Mouse (Mus musculus) intestine, embryonic 16.5 days (tissue): ENCODE measurements at regions not wholly inside any gene's neighbourhood (a gene's known extent, or its start where the extent isn't known, plus 50 kb on each side); places are given as distances from the start of the nearest gene placed in this dataset.

ENCODE experiments used
- ATAC-seq: fragments of 200-750 bp; cut with Nextera tagmentation; 2 replicates; pipeline ENCODE4 v1.8.0; 2017; ENCODE audit warnings: moderate TSS enrichment, moderate library complexity
- H3K27ac ChIP-seq: fragments of 300-500 bp; sonication (generic); 2 replicates; pipeline ENCODE4 v1.5.1; 2014; ENCODE audit warnings: mild to moderate bottlenecking, low read length
- H3K27me3 ChIP-seq: fragments of 300-500 bp; sonication (generic); replicated peaks from 2 replicates; pipeline ENCODE4 v1.6.1; 2014; ENCODE audit warnings: low read length, control low read depth, mixed read lengths; ENCODE audit not compliant: control insufficient read depth, insufficient read depth
- H3K36me3 ChIP-seq: fragments of 300-500 bp; sonication (generic); 2 replicates; pipeline ENCODE4 v1.6.1; 2014; ENCODE audit warnings: low read length, control low read depth; ENCODE audit not compliant: control insufficient read depth, insufficient read depth
- H3K4me1 ChIP-seq: fragments of 300-500 bp; sonication (generic); 2 replicates; pipeline ENCODE4 v1.6.1; 2014; ENCODE audit warnings: low read length, control low read depth, mixed read lengths; ENCODE audit not compliant: control insufficient read depth, insufficient read depth
- H3K4me2 ChIP-seq: fragments of 300-500 bp; sonication (generic); 2 replicates; pipeline ENCODE4 v1.6.1; 2014; ENCODE audit warnings: low read depth, low read length, control low read depth
- H3K4me3 ChIP-seq: fragments of 300-500 bp; sonication (generic); 2 replicates; pipeline ENCODE4 v1.5.1; 2014; ENCODE audit warnings: mild to moderate bottlenecking, low read length
- H3K9ac ChIP-seq: fragments of 300-500 bp; sonication (generic); 2 replicates; pipeline ENCODE4 v1.6.1; 2014; ENCODE audit warnings: low read depth, low read length
- H3K9me3 ChIP-seq: fragments of 300-500 bp; sonication (generic); 2 replicates; pipeline ENCODE4 v1.6.1; 2016; ENCODE audit warnings: low read length, control low read depth; ENCODE audit not compliant: control insufficient read depth
- WGBS: fragments of 180-500 bp; shearing (Covaris S2); extraction: QIAGEN DNeasy Blood & Tissue Kit; methylation state at CpG from one replicate; pipeline ENCODE4 v1.1.7; 2014; 5-methylcytosine and 5-hydroxymethylcytosine counted together

DNA sequence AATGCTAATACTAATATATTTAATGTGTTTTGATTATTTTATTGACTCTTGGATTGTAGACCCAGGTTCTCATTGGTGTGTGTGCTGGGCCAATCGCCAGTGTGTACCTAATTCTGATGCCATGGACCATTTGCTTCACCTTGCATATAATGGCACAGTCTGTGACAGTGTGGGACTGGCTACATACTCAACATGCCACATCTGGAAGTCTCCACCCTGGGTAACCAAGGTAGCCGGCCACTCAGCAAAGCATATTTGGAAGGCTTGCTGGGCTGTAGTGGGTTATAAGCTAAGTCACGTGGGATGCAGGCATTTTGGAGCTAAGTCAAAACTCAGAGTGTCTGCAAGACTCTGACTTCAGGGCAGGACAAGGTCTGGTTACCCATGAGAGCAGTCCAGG is 115.3 kb upstream of the 1700021F07Rik start:
- no peaks in the 10 kb centered on the region for H3K27me3 ChIP-seq
- no peaks in the 10 kb centered on the region for H3K9me3 ChIP-seq
- H3K4me1 ChIP-seq, result peaks cover 14% of the 10 kb centered on the region
- H3K9ac ChIP-seq, result no peak overlapping the region
- 73% methylated on average over 3 of the region's 3 CpGs for WGBS
- H3K27ac ChIP-seq, result no peak overlapping the region
- H3K4me3 ChIP-seq, result no peak overlapping the region
- ATAC-seq, result no peak
- H3K36me3 ChIP-seq, result no peaks in the 10 kb centered on the region
- no peak overlapping the region for H3K4me2 ChIP-seq

- Histone ChIP-seq H3K9me3 (no peaks in the 10 kb centered on the region), H3K4me1 (peaks cover 14% of the 10 kb centered on the region), H3K4me3 (no peak overlapping the region), H3K27ac (no peak overlapping the region; the same call in 1 of the 2 replicates), H3K36me3 (no peaks in the 10 kb centered on the region), H3K27me3 (no peaks in the 10 kb centered on the region), H3K4me2 (no peak overlapping the region), H3K9ac (no peak overlapping the region)
- 0 out of 2 replicates have a peak, but pooled peaks have one; percentile 9 for ATAC-seq
- WGBS, result 70% methylated on average over 5 of the region's 5 CpGs
Observed at GRCm38 (mm10) chr2:173408681-173409081, 113.7 kb upstream of the 1700021F07Rik start.

- Histone ChIP-seq H3K4me1 (peaks cover 14% of the 10 kb centered on the region), H3K9me3 (no peaks in the 10 kb centered on the region), H3K27ac (no peak overlapping the region), H3K9ac (no peak overlapping the region), H3K27me3 (no peaks in the 10 kb centered on the region), H3K36me3 (no peaks in the 10 kb centered on the region), H3K4me3 (no peak overlapping the region), H3K4me2 (no peak overlapping the region)
- WGBS, result 45% methylated on average over 16 of the region's 16 CpGs
- peak; percentile 59; the same call in 1 of the 2 replicates for ATAC-seq
Observed at GRCm38 (mm10) chr2:173409433-173409832, 113.0 kb upstream of the 1700021F07Rik start.

DNA sequence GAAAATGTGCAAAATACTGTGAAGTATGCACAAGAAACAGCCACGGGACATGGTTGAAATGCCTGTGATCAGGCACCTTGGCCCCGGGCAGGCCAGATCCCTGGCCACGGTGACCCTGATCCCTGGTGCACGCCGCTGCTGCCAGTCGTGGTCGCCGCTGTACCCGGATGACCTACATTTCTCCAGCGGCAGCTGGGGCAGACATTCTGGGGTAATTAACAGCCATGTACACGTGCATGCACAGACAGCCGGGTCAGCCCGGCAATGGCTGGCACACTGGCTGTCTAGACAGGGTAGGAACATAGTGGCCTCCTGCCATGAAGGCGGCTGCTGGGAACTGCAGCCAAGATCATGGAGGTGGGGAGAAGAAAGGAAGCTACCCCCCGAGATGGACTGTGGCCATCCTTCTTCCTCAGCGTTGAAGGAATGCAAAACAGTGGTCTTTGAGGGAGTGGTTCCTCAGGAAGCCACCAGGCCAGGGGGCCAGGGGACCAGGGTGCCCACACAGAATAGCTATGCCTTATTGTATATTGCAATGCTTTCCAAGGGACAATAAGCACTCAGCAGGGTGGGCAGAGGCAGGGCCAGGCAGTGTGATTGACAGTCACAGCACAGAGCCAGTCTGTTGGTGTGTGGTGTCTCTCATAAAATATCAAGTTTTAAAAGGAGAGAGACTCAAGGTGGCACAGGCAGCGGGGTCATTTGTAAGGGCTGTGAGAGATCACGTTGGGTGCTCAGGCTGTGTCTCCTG is 108.3 kb upstream of the 1700021F07Rik start:
- H3K27ac ChIP-seq, result no peak overlapping the region
- H3K27me3 ChIP-seq, result no peaks in the 10 kb centered on the region
- no peaks in the 10 kb centered on the region for H3K9me3 ChIP-seq
- WGBS, result 65% methylated on average over 18 of the region's 18 CpGs
- H3K4me2 ChIP-seq, result no peak overlapping the region
- no peaks in the 10 kb centered on the region for H3K36me3 ChIP-seq
- ATAC-seq, result no peak
- H3K4me3 ChIP-seq, result no peak overlapping the region
- no peak overlapping the region for H3K9ac ChIP-seq
- H3K4me1 ChIP-seq, result peaks cover 5% of the 10 kb centered on the region

GRCm38 (mm10) chr2:173415429-173415828 is 107.0 kb upstream of the 1700021F07Rik start:
- Histone ChIP-seq H3K4me3 (no peak overlapping the region), H3K4me1 (peaks cover 3% of the 10 kb centered on the region; the same call in 1 of the 2 replicates), H3K9ac (no peak overlapping the region), H3K9me3 (no peaks in the 10 kb centered on the region), H3K27me3 (no peaks in the 10 kb centered on the region), H3K36me3 (no peaks in the 10 kb centered on the region), H3K27ac (no peak overlapping the region), H3K4me2 (no peak overlapping the region)
- 79% methylated on average over 7 of the region's 7 CpGs for WGBS
- ATAC-seq, result no peak

DNA sequence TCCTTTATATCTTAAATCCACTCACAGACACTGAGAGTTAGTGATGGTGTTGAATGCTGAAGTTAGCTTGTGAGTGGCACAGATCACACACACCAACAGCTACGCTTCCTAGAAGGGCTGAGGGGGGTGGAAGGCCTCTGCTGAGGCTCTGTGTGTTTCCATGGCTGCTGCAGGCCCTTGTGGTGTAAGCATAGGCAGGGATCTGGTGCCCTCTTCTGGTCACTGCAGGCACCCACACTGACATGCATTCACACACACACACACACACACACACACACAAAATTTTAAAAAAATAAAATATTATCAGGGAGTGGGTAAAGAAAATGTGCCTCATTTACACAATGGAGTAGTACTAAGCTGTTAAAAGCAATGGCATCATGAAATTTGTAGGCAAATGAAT is 105.5 kb upstream of the 1700021F07Rik start:
- no peaks in the 10 kb centered on the region for H3K9me3 ChIP-seq
- 91% methylated on average over 1 of the region's 1 CpGs for WGBS
- H3K4me2 ChIP-seq, result no peak overlapping the region
- no peak overlapping the region for H3K4me3 ChIP-seq
- no peaks in the 10 kb centered on the region for H3K36me3 ChIP-seq
- no peak overlapping the region for H3K27ac ChIP-seq
- H3K9ac ChIP-seq, result no peak overlapping the region
- H3K27me3 ChIP-seq, result no peaks in the 10 kb centered on the region
- H3K4me1 ChIP-seq, result peaks cover 7% of the 10 kb centered on the region; the same call in 1 of the 2 replicates
- no peak for ATAC-seq

DNA sequence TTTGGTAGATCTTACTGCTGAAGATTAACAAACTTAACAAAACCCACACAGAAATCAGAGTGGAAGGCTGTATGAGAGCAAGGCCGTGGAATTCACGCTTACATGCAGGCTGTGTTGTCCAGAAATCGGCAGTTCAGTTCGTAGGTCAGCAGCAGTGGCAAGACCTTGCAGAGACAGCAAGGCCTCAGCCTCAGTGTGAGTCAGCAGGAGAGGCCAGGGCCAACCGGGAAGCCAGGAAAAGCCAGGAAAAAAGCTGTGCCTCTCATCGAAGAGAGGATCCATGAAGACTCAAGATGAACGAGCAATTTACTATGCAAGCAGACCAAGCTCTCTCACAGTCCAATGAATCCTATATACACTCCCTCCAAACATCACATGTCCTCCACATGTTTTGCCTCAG is 103.4 kb upstream of the 1700021F07Rik start:
- Histone ChIP-seq H3K36me3 (no peaks in the 10 kb centered on the region), H3K4me3 (no peak overlapping the region), H3K27ac (no peak overlapping the region; the same call in 1 of the 2 replicates), H3K27me3 (no peaks in the 10 kb centered on the region), H3K4me1 (peaks cover 7% of the 10 kb centered on the region; the same call in 1 of the 2 replicates), H3K4me2 (no peak overlapping the region), H3K9ac (no peak overlapping the region), H3K9me3 (no peaks in the 10 kb centered on the region)
- ATAC-seq, result no peak
- WGBS, result 81% methylated on average over 7 of the region's 7 CpGs

GRCm38 (mm10) chr2:173419972-173420391 is 102.4 kb upstream of the 1700021F07Rik start:
- H3K9ac ChIP-seq, result no peak overlapping the region
- H3K27ac ChIP-seq, result 0 out of 2 replicates have a peak overlapping the region, but pooled peaks have one; percentile 35
- no peaks in the 10 kb centered on the region for H3K27me3 ChIP-seq
- no peak overlapping the region for H3K4me3 ChIP-seq
- peaks cover 7% of the 10 kb centered on the region; the same call in 1 of the 2 replicates for H3K4me1 ChIP-seq
- 72% methylated on average over 10 of the region's 10 CpGs for WGBS
- H3K9me3 ChIP-seq, result no peaks in the 10 kb centered on the region
- H3K4me2 ChIP-seq, result no peak overlapping the region
- no peaks in the 10 kb centered on the region for H3K36me3 ChIP-seq
- peak; percentile 72 for ATAC-seq

- Histone ChIP-seq H3K9ac (no peak overlapping the region), H3K4me3 (no peak overlapping the region), H3K9me3 (no peaks in the 10 kb centered on the region), H3K4me1 (peaks cover 7% of the 10 kb centered on the region; the same call in 1 of the 2 replicates), H3K27me3 (no peaks in the 10 kb centered on the region), H3K4me2 (no peak overlapping the region), H3K27ac (0 out of 2 replicates have a peak overlapping the region, but pooled peaks have one; percentile 35), H3K36me3 (no peaks in the 10 kb centered on the region)
- ATAC-seq, result peak; percentile 64; the same call in 1 of the 2 replicates
- 42% methylated on average over 5 of the region's 5 CpGs for WGBS
Observed at GRCm38 (mm10) chr2:173420481-173420880, 101.9 kb upstream of the 1700021F07Rik start.
